Mouse (Mus musculus): ENCODE data around the gene Ccp110.

- TF ChIP-seq CTCF (IDR thresholded peaks at IDR 0.05; ENCODE audit: low read depth, low read length) (peak; percentile 80), POLR2A (IDR thresholded peaks at IDR 0.05; ENCODE audit: insufficient read depth, low read length) (no peak)
These were observed 27.7 kb downstream of the Ccp110 start, which contains the start of gene Vps35l for GRCm38 (mm10) chr7:118739975-118740531.
